Mouse (Mus musculus): ENCODE data around the gene Ssr2.

- TF ChIP-seq POLR2A (IDR thresholded peaks at IDR 0.05; ENCODE audit: extremely low read depth, insufficient read depth, low read length), result no peak
- TF ChIP-seq CTCF (IDR thresholded peaks at IDR 0.05; ENCODE audit: low read depth, low read length), result no peak
These were observed 33.4 kb downstream of the Ssr2 start for GRCm38 (mm10) chr3:88609066-88609465.

Measured in liver, adult 2 months (tissue).